Mouse (Mus musculus) Patski (cell line): ENCODE data around the gene Tnip1. TPM values are rescaled to one million over a fixed set of nuclear protein-coding genes. Genes with fewer than 3 reads are reported as not detected.

Source experiments
- ATAC-seq: fragments of 100-300 bp; one replicate; pipeline ENCODE4 v1.8.0; 2021
- CTCF ChIA-PET: fragments of 350-600 bp; sonication (Branson Sonifier 250); formaldehyde crosslinking; loops from one replicate; lab custom pipeline; 2022; ENCODE audit warnings: inconsistent platforms; lab: Charles Lee
- POLR2A ChIA-PET: fragments of 350-600 bp; sonication (Branson Sonifier 250); formaldehyde crosslinking; loops from one replicate; lab custom pipeline; 2022; ENCODE audit warnings: antibody characterized with exemption, inconsistent platforms; lab: Charles Lee
- DNase-seq: peaks from one replicate; pipeline ENCODE4 v3.0.0-alpha.2; 2011; ENCODE audit warnings: low read depth, low spot score
- H3K27me3 ChIP-seq: fragments of 371-371 bp; one replicate; pipeline ENCODE4 v1.5.1; 2021
- CTCF ChIP-seq: fragments of 100-300 bp; IDR thresholded peaks from one replicate; pipeline ENCODE4 v1.5.1; 2021
- in situ Hi-C: fragments of 300-500 bp; cut with MboI; formaldehyde crosslinking; loops from 3 replicates; pipeline ENCODE4 v1.11.1; 2018; ENCODE audit warnings: low pct_unique_long_range_greater_than_20kb, mixed read lengths
- polyA plus RNA-seq: library from polyadenylated mRNA; unstranded; gene quantifications from one replicate; pipeline ENCODE4 v1.2.3, GENCODE M21; 2021

Gene Tnip1
- polyA plus RNA-seq, 1 experiment from 2014 or later: 53.2 TPM

DNA sequence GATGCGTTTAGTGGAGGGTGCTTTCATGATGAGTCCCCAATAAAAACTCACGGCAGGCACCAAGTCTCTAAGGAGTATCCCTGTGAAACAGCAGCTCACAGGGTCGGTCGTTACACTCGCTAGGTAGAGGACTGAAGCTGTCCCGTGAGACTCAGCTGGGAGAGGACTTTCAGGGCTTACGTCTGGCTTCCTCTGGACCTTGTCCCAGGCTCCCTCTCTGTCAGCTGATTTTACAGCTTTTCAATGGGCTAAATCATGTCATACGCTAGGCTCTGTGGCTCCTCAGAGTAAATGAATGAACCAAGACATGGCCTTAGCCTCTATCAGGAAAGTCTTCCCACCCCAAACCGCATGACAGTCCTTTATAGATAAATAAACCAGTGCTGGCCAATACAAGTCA, 68.1 kb downstream of the Tnip1 start:
- POLR2A ChIA-PET: interaction anchor here (1.4 kb wide), 2 partner anchors 10 kb away, joined by 4 to 14 read pairs; no protein-coding TSS in a partner anchor
- no peaks in the 10 kb centered on the region for H3K27me3 ChIP-seq
- no peak for DNase-seq
- CTCF ChIA-PET: interaction anchor here (1.2 to 1.4 kb wide), 3 partner anchors 9 to 90 kb away, joined by 3 to 6 read pairs (median 3); no protein-coding TSS in a partner anchor
- TF ChIP-seq CTCF: no peak
- no peak for ATAC-seq
- in situ Hi-C loops: no loop called here

- POLR2A ChIA-PET: no interaction called here
- in situ Hi-C loops: no loop called here
- no peak for TF ChIP-seq CTCF
- ATAC-seq (no peak), DNase-seq (no peak)
- no peaks in the 10 kb centered on the region for H3K27me3 ChIP-seq
- CTCF ChIA-PET: interaction anchor here (1.1 to 14.5 kb wide), 2 partner anchors 10 to 92 kb away, joined by 3 to 149 read pairs; partner anchors contain the start of gene Gpx3
Measured at GRCm38 (mm10) chr11:54892091-54892490, 70.6 kb downstream of the Tnip1 start.

GRCm38 (mm10) chr11:54891341-54891740, 71.4 kb downstream of the Tnip1 start:
- in situ Hi-C loops: no loop called here
- H3K27me3 ChIP-seq: no peaks in the 10 kb centered on the region
- CTCF ChIA-PET: interaction anchor here (1.1 to 14.5 kb wide), 3 partner anchors 10 to 93 kb away, joined by 3 to 149 read pairs (median 4); partner anchors contain the start of gene Gpx3
- POLR2A ChIA-PET: interaction anchor here (0.8 kb wide), 1 partner anchor 10 kb away, joined by 5 read pairs; no protein-coding TSS in a partner anchor
- DNase-seq: no peak
- no peak for ATAC-seq
- TF ChIP-seq CTCF: no peak

- DNase-seq (no peak), ATAC-seq (no peak)
- ChIA-PET POLR2A (no interaction called here), CTCF (interaction anchor here (14.5 kb wide), 1 partner anchor 14 kb away, joined by 149 read pairs; the partner anchor contains the start of gene Gpx3)
- TF ChIP-seq CTCF: no peak
- in situ Hi-C loops: loop anchor here (5.0 kb wide), 1 partner anchor 34 kb away; no protein-coding TSS in a partner anchor
- H3K27me3 ChIP-seq: no peaks in the 10 kb centered on the region
Measured at GRCm38 (mm10) chr11:54887927-54888326, 74.8 kb downstream of the Tnip1 start.

DNA sequence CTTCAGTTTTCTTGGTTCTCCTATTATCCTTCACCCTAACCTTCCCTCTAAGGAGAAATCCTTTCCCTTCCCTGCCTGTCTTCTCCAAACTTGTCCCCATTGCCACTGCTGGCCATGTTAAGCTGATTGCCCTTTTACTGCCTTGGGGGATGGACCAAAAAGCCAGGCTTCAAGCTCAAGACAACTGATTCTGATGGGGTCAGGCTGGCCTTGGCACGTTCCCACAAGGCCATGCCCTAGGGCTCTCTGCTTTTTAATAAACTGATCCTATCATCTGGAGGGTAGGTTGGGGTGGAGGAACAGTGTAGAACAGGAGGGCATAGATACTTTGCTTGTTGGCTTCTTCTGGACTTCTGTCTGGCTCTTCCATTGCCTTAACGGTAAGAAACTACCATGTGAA, 77.3 kb downstream of the Tnip1 start:
- in situ Hi-C loops: loop anchor here (5.0 kb wide), 1 partner anchor 37 kb away; no protein-coding TSS in a partner anchor
- TF ChIP-seq CTCF: no peak
- ChIA-PET POLR2A (interaction anchor here (0.8 to 2.6 kb wide), 9 partner anchors 9 to 44 kb away, joined by 3 to 14 read pairs (median 4); partner anchors contain the start of gene Gpx3), CTCF (interaction anchor here (1.5 to 14.5 kb wide), 2 partner anchors 9 to 16 kb away, joined by 6 to 149 read pairs; partner anchors contain the start of gene Gpx3)
- H3K27me3 ChIP-seq: no peaks in the 10 kb centered on the region
- no peak for ATAC-seq
- no peak for DNase-seq

- TF ChIP-seq CTCF: no peak
- ATAC-seq (peak; percentile 40), DNase-seq (peak; percentile 87)
- in situ Hi-C loops: loop anchor here (5.0 kb wide), 1 partner anchor 37 kb away; no protein-coding TSS in a partner anchor
- POLR2A ChIA-PET: interaction anchor here (0.7 to 2.6 kb wide), 10 partner anchors 9 to 45 kb away, joined by 3 to 14 read pairs (median 4); partner anchors contain the start of gene Gpx3
- H3K27me3 ChIP-seq: no peaks in the 10 kb centered on the region
- CTCF ChIA-PET: interaction anchor here (1.4 to 14.5 kb wide), 3 partner anchors 9 to 37 kb away, joined by 3 to 149 read pairs (median 6); partner anchors contain the start of gene Gpx3
Measured at GRCm38 (mm10) chr11:54884937-54885336, 77.8 kb downstream of the Tnip1 start.

- no peaks in the 10 kb centered on the region for H3K27me3 ChIP-seq
- POLR2A ChIA-PET: interaction anchor here (0.7 to 2.6 kb wide), 7 partner anchors 10 to 44 kb away, joined by 3 to 14 read pairs (median 5); partner anchors contain the start of gene Gpx3
- CTCF ChIA-PET: interaction anchor here (1.4 to 14.5 kb wide), 4 partner anchors 10 to 39 kb away, joined by 3 to 149 read pairs (median 4); partner anchors contain the start of gene Gpx3
Measured at GRCm38 (mm10) chr11:54884197-54884828, 78.4 kb downstream of the Tnip1 start.

DNA sequence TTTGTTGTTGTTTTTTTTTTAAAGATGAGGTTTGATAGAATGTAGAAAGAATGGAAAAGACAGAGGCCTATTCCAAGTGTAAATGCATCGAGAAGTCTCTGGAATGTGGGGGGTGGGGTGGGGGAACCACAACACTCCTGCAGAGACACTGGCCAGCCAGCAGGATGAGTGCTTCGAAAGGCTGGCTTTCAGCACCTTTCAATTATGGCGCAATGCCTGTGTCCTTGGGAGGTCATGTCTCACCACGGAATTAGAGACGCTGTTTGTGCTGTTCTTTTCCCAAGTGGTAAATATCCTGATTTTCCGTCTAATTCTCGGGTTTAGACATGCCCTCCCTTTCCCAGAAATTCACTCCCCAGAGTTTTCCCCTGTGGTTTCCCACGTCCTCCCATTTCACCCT, 80.0 kb downstream of the Tnip1 start:
- DNase-seq: peak; percentile 96
- ATAC-seq: peak; percentile 60
- POLR2A ChIA-PET: interaction anchor here (1.1 to 2.5 kb wide), 4 partner anchors 15 to 29 kb away, joined by 3 to 19 read pairs (median 9); partner anchors contain the start of gene Gpx3

More at GRCm38 (mm10) chr11:54884197-54884828, 78.4 kb downstream of the Tnip1 start:
- ATAC-seq (no peak), DNase-seq (no peak)
- in situ Hi-C loops: no loop called here
- TF ChIP-seq CTCF: no peak

DNA sequence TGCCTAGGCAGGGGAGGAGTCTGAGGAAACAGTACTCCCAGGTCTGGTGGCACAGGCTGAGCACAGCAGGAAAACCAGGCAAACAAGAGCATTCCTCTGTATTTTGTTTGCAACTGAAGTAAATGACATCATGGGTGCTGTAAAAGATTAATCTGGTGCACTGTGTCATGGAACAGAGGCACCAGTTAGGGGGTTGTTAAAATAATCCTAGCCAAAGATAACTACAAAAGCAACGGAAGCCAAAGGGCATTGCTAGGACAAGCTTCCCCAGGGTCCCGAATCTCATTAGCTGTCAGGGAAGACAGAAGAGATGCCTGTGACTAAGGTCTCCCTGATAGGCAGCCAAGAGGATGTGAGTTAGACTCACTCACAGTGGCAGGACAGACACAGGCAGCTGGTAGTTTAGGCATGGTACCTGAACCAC, 81.7 kb downstream of the Tnip1 start:
- ATAC-seq: peak; percentile 73
- H3K27me3 ChIP-seq: no peaks in the 10 kb centered on the region
- CTCF ChIA-PET: interaction anchor here (1.3 to 14.5 kb wide), 6 partner anchors 21 to 103 kb away, joined by 3 to 149 read pairs (median 20); partner anchors contain the start of gene Gpx3
- TF ChIP-seq CTCF: no peak
- peak; percentile 98 for DNase-seq
- in situ Hi-C loops: no loop called here
- POLR2A ChIA-PET: interaction anchor here (0.6 to 2.8 kb wide), 9 partner anchors 10 to 91 kb away, joined by 3 to 21 read pairs (median 5); partner anchors contain the start of gene Gpx3

More for the DNA sequence above, 80.0 kb downstream of the Tnip1 start:
- CTCF ChIA-PET: interaction anchor here (1.4 to 14.5 kb wide), 3 partner anchors 19 to 45 kb away, joined by 3 to 149 read pairs (median 4); partner anchors contain the start of gene Gpx3
- in situ Hi-C loops: no loop called here
- H3K27me3 ChIP-seq: no peaks in the 10 kb centered on the region
- peak; percentile 50 for TF ChIP-seq CTCF

DNA sequence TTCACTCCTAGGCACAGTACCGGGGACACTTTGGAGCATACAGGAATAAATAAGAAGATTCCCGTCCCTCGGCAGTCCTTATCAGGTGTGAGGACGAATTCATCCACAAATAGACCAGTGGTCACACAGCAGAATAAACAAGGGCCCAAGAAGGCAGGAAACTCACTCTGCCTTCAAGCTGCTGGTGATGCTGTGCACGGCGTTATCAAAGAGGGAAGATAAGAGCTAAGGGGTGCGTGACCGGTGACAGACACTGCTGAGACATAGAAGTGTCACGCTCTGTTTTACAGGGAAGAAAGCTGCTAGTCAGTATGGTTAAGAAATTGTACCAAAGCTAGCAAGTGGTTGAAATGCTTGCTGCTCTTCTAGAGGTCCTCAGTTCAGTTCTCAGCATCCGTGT, 82.8 kb downstream of the Tnip1 start:
- TF ChIP-seq CTCF: no peak
- H3K27me3 ChIP-seq: no peaks in the 10 kb centered on the region
- POLR2A ChIA-PET: interaction anchor here (1.0 to 2.8 kb wide), 5 partner anchors 17 to 104 kb away, joined by 3 to 21 read pairs (median 5); no protein-coding TSS in a partner anchor
- DNase-seq (no peak), ATAC-seq (no peak)
- CTCF ChIA-PET: interaction anchor here (0.8 to 14.5 kb wide), 9 partner anchors 22 to 162 kb away, joined by 3 to 149 read pairs (median 5); partner anchors contain the start of gene Gpx3
- in situ Hi-C loops: loop anchor here (5.0 to 10.0 kb wide), 3 partner anchors 107 to 275 kb away; partner anchors contain the start of gene Slc36a3
